Mouse (Mus musculus): ENCODE measurements around the gene Ints1.
"Not testable (repeated sequence)": the region's sequence is repeated elsewhere in the genome, so short reads cannot be mapped to it uniquely, and the experiment has no call there.

Ints1 gene

GRCm38 (mm10) chr5:139754753-139755152 is 20.7 kb downstream of the Ints1 start:
- DNase-seq (ENCODE audit: low spot score) = no peak

- no peak for DNase-seq (ENCODE audit: low spot score)
These were observed 24.9 kb downstream of the Ints1 start for GRCm38 (mm10) chr5:139750535-139750934.

GRCm38 (mm10) chr5:139749413-139750125 is 25.9 kb downstream of the Ints1 start:
- DNase-seq (ENCODE audit: low spot score) = no peak

GRCm38 (mm10) chr5:139745771-139746170 is 29.7 kb downstream of the Ints1 start:
- DNase-seq (ENCODE audit: low spot score) = no peak

GRCm38 (mm10) chr5:139742640-139743039 is 32.8 kb downstream of the Ints1 start:
- DNase-seq (ENCODE audit: low spot score) = not testable (repeated sequence)

- no peak for DNase-seq (ENCODE audit: low spot score)
These were observed 36.7 kb downstream of the Ints1 start for GRCm38 (mm10) chr5:139738592-139739315.

- DNase-seq (ENCODE audit: low spot score) = no peak
These were observed 37.5 kb downstream of the Ints1 start for GRCm38 (mm10) chr5:139737841-139738591.

GRCm38 (mm10) chr5:139736504-139736940 is 39.0 kb downstream of the Ints1 start:
- no peak for DNase-seq (ENCODE audit: low spot score)

GRCm38 (mm10) chr5:139735677-139736503 is 39.6 kb downstream of the Ints1 start, which contains the start of gene Micall2:
Gene Micall2, minus strand, starts transcription at chr5:139736336.
- peak; percentile 96 for DNase-seq (ENCODE audit: low spot score)

- no peak for DNase-seq (ENCODE audit: low spot score)
These were observed 40.7 kb downstream of the Ints1 start for GRCm38 (mm10) chr5:139734746-139735145.

- peak; percentile 76 for DNase-seq (ENCODE audit: low spot score)
These were observed 41.5 kb downstream of the Ints1 start for GRCm38 (mm10) chr5:139734016-139734415.

GRCm38 (mm10) chr5:139732634-139733107 is 42.8 kb downstream of the Ints1 start:
- DNase-seq (ENCODE audit: low spot score) = no peak

GRCm38 (mm10) chr5:139730712-139731486 is 44.6 kb downstream of the Ints1 start:
- peak; percentile 59 for DNase-seq (ENCODE audit: low spot score)

- DNase-seq (ENCODE audit: low spot score) = no peak
These were observed 48.2 kb downstream of the Ints1 start for GRCm38 (mm10) chr5:139727261-139727660.

GRCm38 (mm10) chr5:139726186-139726585 is 49.3 kb downstream of the Ints1 start:
- DNase-seq (ENCODE audit: low spot score) = no peak

GRCm38 (mm10) chr5:139724336-139725116 is 50.9 kb downstream of the Ints1 start:
- no peak for DNase-seq (ENCODE audit: low spot score)

- DNase-seq (ENCODE audit: low spot score) = no peak
These were observed 52.4 kb downstream of the Ints1 start for GRCm38 (mm10) chr5:139723113-139723512.

- no peak for DNase-seq (ENCODE audit: low spot score)
These were observed 52.8 kb downstream of the Ints1 start for GRCm38 (mm10) chr5:139722709-139723108.

- DNase-seq (ENCODE audit: low spot score) = no peak
These were observed 56.5 kb downstream of the Ints1 start for GRCm38 (mm10) chr5:139718949-139719348.

GRCm38 (mm10) chr5:139718540-139718939 is 56.9 kb downstream of the Ints1 start:
- DNase-seq (ENCODE audit: low spot score) = no peak

Data from testis, postnatal 14 days (tissue).